Mouse (Mus musculus) cortical plate, adult 2 months (tissue): ENCODE data around the gene Acvr1b.
A peak's percentile ranks its signal among the peaks of the same experiment; 100 is the strongest.

Source experiments
- CTCF ChIP-seq: fragments of 200-500 bp; IDR thresholded peaks from 2 replicates; pipeline ENCODE4 v1.5.1; 2011; ENCODE audit warnings: mild to moderate bottlenecking, control low read depth, low read length; ENCODE audit not compliant: insufficient read depth; ENCODE audit errors: extremely low read depth
- POLR2A ChIP-seq: fragments of 200-500 bp; IDR thresholded peaks from 2 replicates; pipeline ENCODE4 v1.6.1; 2011; ENCODE audit warnings: mild to moderate bottlenecking, low read length, control low read depth; ENCODE audit not compliant: insufficient read depth; ENCODE audit errors: extremely low read depth

DNA sequence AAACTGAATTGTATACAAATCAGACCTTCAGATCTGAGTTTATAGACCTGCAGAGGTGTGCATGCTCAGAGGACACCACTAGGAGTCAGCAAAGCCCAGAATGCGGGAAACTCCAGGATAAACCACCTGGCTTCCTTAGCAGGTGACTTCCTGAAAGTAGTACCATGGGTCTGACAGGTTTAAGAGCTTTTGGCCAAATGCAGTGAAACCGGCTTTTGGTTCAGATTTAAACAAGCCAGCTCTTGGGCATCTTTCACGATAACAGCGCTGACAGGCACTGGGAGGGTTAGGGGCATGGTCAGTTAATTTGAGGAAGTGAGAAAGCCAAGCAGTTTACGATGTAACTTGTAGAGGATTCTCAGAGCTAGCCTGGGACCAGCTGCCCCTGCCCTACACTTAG is 14.0 kb downstream of the Acvr1b start:
- TF ChIP-seq POLR2A: no peak
- 0 out of 2 replicates have a peak, but pooled peaks have one; percentile 11 for TF ChIP-seq CTCF
